Mouse (Mus musculus): ENCODE data around the gene Pdia3. TPM values are rescaled to one million over a fixed set of nuclear protein-coding genes. Genes with fewer than 3 reads are reported as not detected.
"Not testable (repeated sequence)": the region's sequence is repeated elsewhere in the genome, so short reads cannot be mapped to it uniquely, and the experiment has no call there.

Pdia3 gene
- total RNA-seq, 2 experiments from 2014 or later: 141 to 172 TPM

- intact Hi-C loops (cut with DNase I): loop anchor here (5.0 kb wide), 1 partner anchor 33 kb away; the partner anchor contains the start of genes Mfap1a and Wdr76
- DNase-seq: no peak
Measured at GRCm38 (mm10) chr2:121474180-121474535, 60.6 kb downstream of the Pdia3 start.

DNA sequence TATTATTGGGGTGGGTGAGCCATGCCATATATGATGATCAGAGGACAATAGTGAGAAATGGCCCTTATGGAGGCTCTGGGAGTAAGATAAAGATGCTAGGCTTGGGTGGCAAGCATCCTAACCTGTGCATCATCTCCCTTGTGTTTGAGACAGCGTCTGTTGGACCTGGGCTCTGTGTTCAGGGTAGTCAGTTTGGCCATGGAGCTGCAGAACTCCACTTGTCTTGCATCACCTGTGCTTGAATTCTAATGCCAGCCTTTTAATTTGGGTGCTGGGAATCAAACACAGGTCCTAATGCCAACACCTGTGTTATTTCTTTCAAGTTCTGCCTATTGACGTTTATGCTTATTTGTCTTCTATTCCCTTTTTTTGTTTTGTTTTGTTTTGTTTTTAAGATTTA lies 61.7 kb downstream of the Pdia3 start:
- DNase-seq; intact Hi-C loops (cut with DNase I): not testable (repeated sequence)

GRCm38 (mm10) chr2:121477491-121478266 lies 64.1 kb downstream of the Pdia3 start:
- intact Hi-C loops (cut with DNase I): no loop called here
- no peak for DNase-seq

DNA sequence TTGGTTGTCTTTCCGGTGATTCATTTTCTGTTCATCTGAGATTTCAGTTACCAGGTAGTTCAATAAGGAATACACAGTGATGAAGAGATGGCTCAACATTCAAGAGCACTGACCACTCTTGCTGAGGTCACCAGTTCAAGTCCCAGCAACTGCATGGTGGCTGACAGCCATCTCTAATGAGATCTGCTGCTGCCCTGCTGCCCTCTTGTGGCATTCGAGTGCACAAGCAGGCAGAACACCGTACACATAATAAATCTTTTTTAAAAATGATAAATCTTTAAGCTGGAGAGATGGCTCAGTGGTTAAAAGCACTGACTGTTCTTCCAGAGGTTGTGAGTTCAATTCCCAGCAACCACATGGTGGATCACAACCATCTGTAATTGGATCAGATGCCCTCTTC lies 66.9 kb downstream of the Pdia3 start:
- DNase-seq: peak in 1 of 2 experiments; percentile 27
- intact Hi-C loops (cut with DNase I): no loop called here

DNA sequence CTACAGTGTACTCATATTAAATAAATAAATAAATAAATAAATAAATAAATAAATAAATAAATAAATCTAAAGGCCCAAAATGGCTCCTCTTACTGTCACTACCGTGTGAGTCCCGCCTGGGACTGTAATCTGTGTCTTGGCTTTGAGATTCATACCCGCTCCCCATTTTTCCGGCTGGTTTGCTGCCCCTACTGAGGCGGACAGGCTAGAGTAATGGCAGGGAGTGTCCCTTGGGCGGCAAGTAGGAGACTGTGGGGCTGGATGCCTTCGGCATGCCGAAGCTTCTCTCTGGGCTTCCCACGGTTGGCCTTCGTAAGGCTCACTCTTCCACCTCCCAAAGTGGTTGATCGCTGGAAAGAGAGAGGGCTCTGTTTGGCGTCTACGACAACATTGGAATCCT lies 67.3 kb downstream of the Pdia3 start:
- DNase-seq; intact Hi-C loops (cut with DNase I): not testable (repeated sequence)

DNA sequence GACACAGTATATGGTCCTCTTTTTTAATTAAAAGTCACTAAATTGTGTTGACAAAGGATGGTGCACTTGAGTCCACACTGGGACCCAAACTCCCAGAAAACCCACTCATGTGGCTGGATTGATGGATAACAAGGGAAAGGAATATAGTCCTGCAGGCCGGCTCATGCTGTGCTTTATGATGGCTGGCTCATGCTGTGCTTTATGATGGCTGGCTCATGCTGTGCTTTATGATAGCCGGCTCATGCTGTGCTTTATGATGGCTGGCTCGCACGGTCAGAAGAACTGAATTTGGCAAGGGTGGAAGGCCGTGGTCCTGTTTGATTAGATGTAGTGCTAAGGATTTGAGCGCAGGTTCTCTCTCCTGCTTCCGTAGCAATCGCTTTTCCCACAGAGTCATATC lies 70.0 kb downstream of the Pdia3 start:
- no peak for DNase-seq
- intact Hi-C loops (cut with DNase I): no loop called here

- DNase-seq; intact Hi-C loops (cut with DNase I): not testable (repeated sequence)
Measured at GRCm38 (mm10) chr2:121484403-121484802, 70.8 kb downstream of the Pdia3 start.

Small RNA genes lying within 50 kb of the gene (microRNA-seq; reads per million reads assigned to microRNA genes)
- 0 reads per million in 2 experiments for gene Gm22953

Other genes with a start within 250 kb of the Pdia3 start
- gene Tubgcp4, start 243.1 kb upstream of the Pdia3 start, total RNA-seq (2021): 10 to 100 TPM; 16.1 to 18.0 TPM
- 1 to 10 TPM; 8.0 to 9.5 TPM for gene Zscan29, start 242.7 kb upstream of the Pdia3 start, total RNA-seq (2021)
- 10 to 100 TPM; 51.6 to 57.8 TPM for gene Trp53bp1, start 142.4 kb upstream of the Pdia3 start, total RNA-seq (2021)
- gene Map1a, start 124.2 kb upstream of the Pdia3 start, total RNA-seq (2021): 10 to 100 TPM in 1 of 2 experiments, 1 to 10 TPM in 1; 9.6 to 12.2 TPM
- gene Ppip5k1, start 58.4 kb upstream of the Pdia3 start, total RNA-seq (2021): 10 to 100 TPM; 23.5 to 25.0 TPM
- 1 to 10 TPM; 1.3 to 1.6 TPM for gene Ckmt1, start 56.1 kb upstream of the Pdia3 start, total RNA-seq (2021)
- not detected for gene Strc, start 26.6 kb upstream of the Pdia3 start, total RNA-seq (2021)
- 1 to 10 TPM; 2.2 to 3.2 TPM for gene Catsper2, start within 50 bp of the Pdia3 start, total RNA-seq (2021)
- gene Ell3, start 30.5 kb downstream of the Pdia3 start, total RNA-seq (2021): under 1 TPM; 0.14 to 0.25 TPM
- gene Serf2, start 35.4 kb downstream of the Pdia3 start, total RNA-seq (2021): 100 to 1,000 TPM; 407 to 422 TPM
- 10 to 100 TPM; 22.1 to 23.2 TPM for gene Hypk, start 39.5 kb downstream of the Pdia3 start, total RNA-seq (2021)
- gene Serinc4, start 43.0 kb downstream of the Pdia3 start, total RNA-seq (2021): not detected
- 10 to 100 TPM; 25.4 to 28.7 TPM for gene Mfap1b, start 60.3 kb downstream of the Pdia3 start, total RNA-seq (2021)
- 10 to 100 TPM; 27.2 to 28.1 TPM for gene Mfap1a, start 92.9 kb downstream of the Pdia3 start, total RNA-seq (2021)
- 1 to 10 TPM; 6.2 to 8.3 TPM for gene Wdr76, start 92.9 kb downstream of the Pdia3 start, total RNA-seq (2021)